Mouse (Mus musculus): ENCODE data around the gene Izumo1r.

GRCm38 (mm10) chr9:14866957-14867356 lies 36.8 kb downstream of the Izumo1r start:
- TF ChIP-seq POLR2A (IDR thresholded peaks at IDR 0.05; ENCODE audit: low read depth, low read length) (no peak), CTCF (IDR thresholded peaks at IDR 0.05; ENCODE audit: extremely low read depth, insufficient read depth, insufficient read length, insufficient replicate concordance) (peak; percentile 61; the same call in 1 of the 2 replicates)

All from spleen, adult 2 months (tissue).